Mouse (Mus musculus) bone marrow macrophage, adult 2 months (primary cell): ENCODE results near the gene Rslcan18. TPM values are rescaled to one million over a fixed set of nuclear protein-coding genes. Genes with fewer than 3 reads are reported as not detected.

ENCODE experiments used
- H3K27ac ChIP-seq: 2 replicates; pipeline ENCODE4 v1.5.1; 2012; ENCODE audit warnings: low read depth, low read length; ENCODE audit not compliant: insufficient read depth
- H3K4me1 ChIP-seq: 2 replicates; pipeline ENCODE4 v1.6.1; 2012; ENCODE audit warnings: low read length; ENCODE audit not compliant: control insufficient read depth, insufficient read depth
- H3K4me3 ChIP-seq: 2 replicates; pipeline ENCODE4 v1.5.1; 2012; ENCODE audit warnings: mild to moderate bottlenecking, low read length, moderate library complexity; ENCODE audit not compliant: insufficient read depth
- CTCF ChIP-seq: IDR thresholded peaks from 2 replicates; pipeline ENCODE4 v1.5.1; 2012; ENCODE audit warnings: low read depth, mild to moderate bottlenecking, low read length, moderate library complexity
- POLR2A ChIP-seq: IDR thresholded peaks from 2 replicates; pipeline ENCODE4 v1.6.1; 2012; ENCODE audit warnings: mild to moderate bottlenecking, low read depth, low read length, borderline replicate concordance
- polyA plus RNA-seq: library from polyadenylated mRNA; stranded (reverse); fragments of >200 nt; gene quantifications from 2 replicates; pipeline ENCODE4 v1.2.4, GENCODE M21; 2012; ENCODE audit not compliant: missing spikeins, insufficient read depth, insufficient read length

Gene Rslcan18
- polyA plus RNA-seq, 1 experiment = 0.90 TPM

DNA sequence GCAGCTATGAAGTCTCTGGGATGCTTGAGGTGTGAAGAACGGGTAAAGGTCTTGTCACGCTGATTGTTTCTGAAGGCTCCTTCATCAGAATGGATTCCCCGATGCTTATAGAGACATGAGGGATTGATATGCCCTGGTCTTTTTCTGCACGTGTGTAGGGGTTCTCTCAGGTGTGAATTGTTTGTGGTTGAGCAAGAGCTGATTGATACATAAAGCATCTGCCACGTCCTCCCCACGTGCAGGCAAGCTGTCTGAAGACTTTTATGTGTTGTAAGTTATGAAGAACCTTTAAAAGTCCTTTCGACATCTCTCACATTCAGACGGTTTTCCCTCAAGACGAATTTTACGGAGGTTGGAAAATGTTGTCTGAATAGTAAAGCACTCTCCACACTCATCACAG is 18.2 kb downstream of the Rslcan18 start, which contains the start of gene Zfp708:
Gene Zfp708, minus strand, starts transcription at position 101 of the 400 bp plus-strand sequence.
- TF ChIP-seq POLR2A = no peak
- no peak for TF ChIP-seq CTCF
- H3K27ac ChIP-seq = no peak within 1 kb of the TSS
- H3K4me1 ChIP-seq = no peaks in the 10 kb centered on the region

DNA sequence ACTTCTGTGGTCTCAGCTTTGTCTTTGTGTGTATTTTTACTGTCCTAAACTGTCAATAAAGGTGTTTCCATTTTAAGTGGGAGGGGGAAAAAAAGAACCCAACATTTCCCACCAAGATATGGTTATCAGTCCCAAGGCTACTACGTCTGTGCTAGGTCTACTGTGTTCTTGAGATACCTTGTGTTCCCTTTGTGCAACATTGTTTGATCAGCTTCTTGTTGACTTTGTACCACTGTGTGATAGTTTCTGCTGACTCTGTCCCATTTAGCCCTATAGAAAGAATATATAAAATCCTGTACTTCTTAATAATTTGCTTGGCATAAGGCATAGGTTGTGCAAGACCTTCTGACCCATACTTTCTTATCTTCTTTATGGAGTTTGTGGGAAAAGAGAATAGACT is 25.9 kb downstream of the Rslcan18 start:
- H3K27ac ChIP-seq = no peak overlapping the region
- H3K4me1 ChIP-seq = no peaks in the 10 kb centered on the region
- no peak overlapping the region for H3K4me3 ChIP-seq
- no peak for TF ChIP-seq CTCF
- TF ChIP-seq POLR2A = no peak

More for the DNA sequence above, 18.2 kb downstream of the Rslcan18 start, which contains the start of gene Zfp708:
- no peak within 1 kb of the TSS for H3K4me3 ChIP-seq

DNA sequence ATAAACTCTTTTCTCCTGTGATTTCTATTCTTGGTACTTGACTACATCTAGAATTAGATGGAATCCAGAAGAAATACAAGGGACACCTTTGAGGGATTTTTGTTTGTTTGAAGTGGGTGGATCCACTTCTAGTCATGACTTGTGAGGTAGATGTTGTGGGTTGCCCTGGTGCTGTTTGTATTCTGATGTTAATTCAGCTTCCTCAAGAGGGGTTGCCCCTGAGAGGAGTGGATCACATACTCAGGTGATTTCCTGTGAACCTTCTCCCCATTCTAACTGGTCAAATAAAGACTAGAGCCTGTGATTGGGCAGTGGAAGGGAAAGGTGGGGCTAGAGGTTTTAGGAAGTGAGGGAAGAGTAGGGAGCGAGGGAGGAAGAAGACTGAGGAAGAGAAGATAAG is 34.1 kb downstream of the Rslcan18 start:
- Histone ChIP-seq H3K4me3 (peak overlapping the region; percentile 92; the same call in 1 of the 2 replicates), H3K4me1 (peaks cover 7% of the 10 kb centered on the region; the same call in 1 of the 2 replicates), H3K27ac (peak overlapping the region; percentile 93)
- TF ChIP-seq CTCF (no peak), POLR2A (no peak)

DNA sequence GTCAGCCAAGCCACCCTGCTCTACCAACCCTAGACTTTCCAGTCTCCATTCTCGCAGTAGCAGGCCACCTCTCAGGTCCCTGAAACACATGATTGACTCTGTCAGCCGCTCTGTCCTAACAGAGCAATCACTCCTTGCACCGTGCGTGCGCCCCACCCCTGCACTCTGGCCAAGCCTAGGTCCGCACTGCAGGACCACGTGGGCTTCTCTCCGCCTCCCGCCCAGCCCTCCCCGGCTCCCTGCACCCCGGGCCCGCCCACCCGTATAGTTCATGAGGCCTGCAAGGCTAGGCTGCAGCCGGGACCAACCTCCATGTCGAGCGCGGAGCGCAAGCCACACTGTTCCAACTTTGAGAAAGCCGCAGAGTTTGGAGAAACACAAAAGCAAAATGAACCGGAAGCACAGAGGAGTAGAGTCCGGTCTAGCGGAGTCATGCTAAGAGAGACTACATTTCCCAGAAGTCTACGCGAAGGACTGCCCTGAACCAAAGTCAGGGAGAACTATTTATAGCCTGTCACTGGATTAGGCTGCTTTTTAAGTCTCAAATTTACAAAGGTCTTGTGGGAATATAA is 34.8 kb downstream of the Rslcan18 start:
- Histone ChIP-seq H3K27ac (peak overlapping the region; percentile 93), H3K4me1 (peaks cover 7% of the 10 kb centered on the region; the same call in 1 of the 2 replicates), H3K4me3 (peak overlapping the region; percentile 92)
- TF ChIP-seq CTCF (no peak), POLR2A (no peak)

DNA sequence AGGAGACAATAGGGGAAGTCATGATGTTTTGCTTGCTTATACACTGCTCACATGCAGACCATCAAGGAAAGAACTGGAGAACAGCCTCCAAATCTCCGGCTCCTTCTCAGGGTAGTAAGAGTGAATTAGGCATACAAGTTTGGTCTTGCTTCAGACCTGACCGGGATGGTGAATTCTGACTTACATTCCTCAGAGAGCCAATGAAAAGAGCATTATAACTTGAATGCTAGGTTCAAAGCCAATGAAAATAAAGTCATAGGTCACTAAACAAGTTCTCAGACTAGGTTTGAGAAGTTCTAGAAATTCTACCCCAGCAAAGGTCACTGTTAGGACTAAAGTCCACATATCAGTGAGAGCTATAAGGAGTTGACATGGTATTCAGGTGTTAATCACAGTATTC is 38.8 kb downstream of the Rslcan18 start:
- no peak overlapping the region for H3K4me3 ChIP-seq
- TF ChIP-seq POLR2A (no peak), CTCF (no peak)

DNA sequence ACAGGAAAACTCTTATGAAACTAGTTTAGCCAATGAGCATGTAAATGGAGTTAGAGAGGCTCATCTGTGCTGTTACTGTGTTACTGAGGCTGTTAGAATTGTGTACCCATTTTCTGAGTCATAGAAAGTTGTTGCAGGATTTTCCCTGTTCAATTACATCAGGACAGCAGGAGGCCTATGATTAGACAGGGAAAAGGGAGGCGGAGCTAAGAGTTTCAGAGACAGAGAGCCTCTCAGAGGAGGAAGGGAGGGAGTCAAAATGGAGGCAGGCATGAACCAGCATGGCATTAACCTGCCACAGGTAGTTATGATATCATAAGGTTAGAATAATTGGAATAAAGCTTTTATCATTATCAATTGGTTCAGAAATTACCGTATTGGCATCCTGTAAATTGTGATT is 43.3 kb downstream of the Rslcan18 start:
- Histone ChIP-seq H3K4me1 (no peaks in the 10 kb centered on the region), H3K27ac (no peak overlapping the region), H3K4me3 (no peak overlapping the region)
- no peak for TF ChIP-seq CTCF
- TF ChIP-seq POLR2A = no peak

More for the DNA sequence above, 38.8 kb downstream of the Rslcan18 start:
- H3K27ac ChIP-seq = no peak overlapping the region
- H3K4me1 ChIP-seq = peaks cover 6% of the 10 kb centered on the region; the same call in 1 of the 2 replicates

DNA sequence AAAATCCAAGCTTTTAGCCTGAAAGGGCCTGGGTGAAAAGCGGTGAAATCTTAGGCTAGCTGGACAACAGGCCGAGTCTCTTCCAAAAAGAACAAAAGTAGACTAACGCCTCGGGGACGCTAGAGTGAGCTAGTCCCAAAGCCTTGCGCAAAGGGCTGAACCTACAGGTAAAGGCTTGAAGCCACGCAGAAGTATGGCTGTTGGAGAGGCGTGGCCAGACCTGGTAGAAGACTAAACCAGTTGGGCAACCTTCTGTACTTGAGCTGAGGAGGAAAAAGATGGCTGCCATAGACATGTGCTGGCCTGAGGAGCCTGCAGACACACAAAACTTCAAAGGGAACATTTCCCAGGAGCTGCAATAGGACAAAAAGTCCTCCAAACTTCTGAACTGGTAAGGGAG is 50.7 kb downstream of the Rslcan18 start:
- H3K4me1 ChIP-seq = no peaks in the 10 kb centered on the region
- no peak overlapping the region for H3K27ac ChIP-seq
- no peak overlapping the region for H3K4me3 ChIP-seq
- TF ChIP-seq POLR2A (no peak), CTCF (no peak)

DNA sequence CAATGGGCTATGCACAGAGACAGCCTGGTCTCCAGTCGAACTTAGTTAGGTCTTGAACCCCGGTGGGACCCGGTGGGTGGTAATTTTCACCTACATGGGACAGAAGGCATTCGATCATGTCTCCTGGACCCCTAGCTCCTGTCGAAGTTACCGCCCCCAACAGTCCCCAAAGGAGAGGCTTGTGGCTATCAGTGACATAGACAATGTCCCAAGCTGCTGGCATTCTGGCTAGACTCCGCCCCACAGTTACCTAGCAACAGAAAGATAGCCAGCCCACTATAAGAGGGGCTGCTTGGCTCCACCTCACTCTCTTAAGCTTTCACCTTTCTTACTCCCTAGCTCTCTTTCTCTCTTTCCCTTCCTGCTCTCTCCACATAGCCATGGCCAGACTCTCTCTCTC is 53.6 kb downstream of the Rslcan18 start:
- peaks cover 4% of the 10 kb centered on the region for H3K4me1 ChIP-seq
- H3K27ac ChIP-seq = no peak overlapping the region
- no peak overlapping the region for H3K4me3 ChIP-seq
- TF ChIP-seq POLR2A (no peak), CTCF (no peak)

DNA sequence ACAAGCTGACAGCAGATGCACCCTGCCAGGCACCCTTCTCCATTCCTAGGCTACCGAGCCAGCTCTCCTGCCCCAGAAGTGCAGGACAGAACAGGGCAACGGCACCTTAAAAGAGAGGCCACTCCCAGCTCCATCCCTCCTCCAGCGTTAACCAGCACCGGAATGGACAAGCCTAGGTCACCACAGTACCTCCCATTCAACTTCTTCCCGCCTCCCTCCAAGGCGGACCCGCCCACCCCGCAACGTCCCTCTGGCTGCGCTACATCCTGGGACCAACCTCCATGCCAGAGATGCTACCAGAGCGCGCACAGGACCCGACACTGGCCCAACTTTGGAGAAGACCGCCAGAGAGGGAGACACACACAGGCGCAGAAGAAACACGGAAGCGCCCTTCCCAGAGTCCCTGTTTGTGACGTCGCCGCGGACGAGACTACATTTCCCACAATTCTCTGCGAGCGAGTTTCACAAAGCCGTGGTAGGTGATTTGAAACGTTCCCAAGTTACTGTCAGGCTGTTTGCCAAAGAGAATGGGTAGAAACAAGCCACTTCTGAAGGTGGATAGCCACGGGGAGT is 55.2 kb downstream of the Rslcan18 start, which contains the start of gene Zfp712:
Gene Zfp712, minus strand, starts transcription at position 385 of the 573 bp plus-strand sequence.
- Histone ChIP-seq H3K4me3 (peak within 1 kb of the TSS; percentile 74), H3K27ac (peak within 1 kb of the TSS; percentile 78), H3K4me1 (peaks cover 4% of the 10 kb centered on the region)
- TF ChIP-seq CTCF = no peak
- TF ChIP-seq POLR2A = no peak

DNA sequence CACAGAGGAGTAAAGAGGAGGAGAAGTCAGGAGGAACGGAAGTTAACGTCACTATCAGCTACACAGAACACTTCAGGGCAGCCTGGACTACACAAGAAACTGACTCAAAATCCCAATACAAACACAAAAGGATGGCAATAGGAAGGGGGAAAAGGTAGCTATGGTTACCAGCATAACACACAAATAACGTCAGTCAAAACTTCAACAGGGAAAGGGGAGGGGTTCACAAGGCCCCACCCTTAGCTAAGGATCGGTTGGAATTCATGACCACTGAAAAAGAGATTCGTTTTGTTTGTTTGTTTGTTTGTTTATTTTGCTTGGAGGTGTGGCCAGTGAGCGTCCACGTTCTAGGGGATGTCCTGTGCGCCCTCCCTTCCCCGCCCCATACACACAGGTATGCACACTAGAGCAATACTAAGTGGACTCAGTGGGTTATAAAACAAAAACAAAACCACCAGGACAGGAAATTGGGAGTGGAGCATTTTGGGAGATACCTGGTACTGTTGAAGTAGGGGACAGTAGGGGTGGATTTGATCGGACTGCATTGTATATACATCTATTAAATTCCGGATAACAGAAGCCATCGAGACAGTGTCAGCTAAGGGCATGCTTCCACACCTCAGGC is 55.8 kb downstream of the Rslcan18 start:
- TF ChIP-seq POLR2A = no peak
- no peak for TF ChIP-seq CTCF
- Histone ChIP-seq H3K27ac (peak overlapping the region; percentile 78; the same call in 1 of the 2 replicates), H3K4me3 (peak overlapping the region; percentile 74), H3K4me1 (peaks cover 4% of the 10 kb centered on the region)

Other genes starting within 250 kb of the Rslcan18 start
- 1.2 and 1.7 TPM in 2 replicates for gene Gm10767, start 211.3 kb downstream of the Rslcan18 start, polyA plus RNA-seq
- 0.83 and 1.4 TPM in 2 replicates for gene Zfp712, start 55.1 kb downstream of the Rslcan18 start, polyA plus RNA-seq
- gene Zfp708, start 18.3 kb downstream of the Rslcan18 start, polyA plus RNA-seq = not detected in 2 replicates
- 6.2 and 7.1 TPM in 2 replicates for gene Gm28557, start 7.7 kb downstream of the Rslcan18 start, polyA plus RNA-seq
- 3.1 and 3.8 TPM in 2 replicates for gene Zfp759, start 5.4 kb upstream of the Rslcan18 start, polyA plus RNA-seq
- 9.2 and 11.7 TPM in 2 replicates for gene Rsl1, start 56.9 kb upstream of the Rslcan18 start, polyA plus RNA-seq
- 6.5 and 6.7 TPM in 2 replicates for gene Zfp455, start 78.2 kb upstream of the Rslcan18 start, polyA plus RNA-seq
- gene Zfp458, start 162.2 kb upstream of the Rslcan18 start, polyA plus RNA-seq = 2.5 and 2.7 TPM in 2 replicates
- 0.84 TPM in 1 of 2 replicates, not detected in the other for gene Zfp457, start 190.2 kb upstream of the Rslcan18 start, polyA plus RNA-seq
- 7.0 and 7.9 TPM in 2 replicates for gene Zfp595, start 216.3 kb upstream of the Rslcan18 start, polyA plus RNA-seq
- gene Gm28044, start 244.3 kb upstream of the Rslcan18 start, polyA plus RNA-seq = not detected in 2 replicates
- 5.8 and 6.2 TPM in 2 replicates for gene Zfp953, start 244.3 kb upstream of the Rslcan18 start, polyA plus RNA-seq